In the genomic region with DNA sequence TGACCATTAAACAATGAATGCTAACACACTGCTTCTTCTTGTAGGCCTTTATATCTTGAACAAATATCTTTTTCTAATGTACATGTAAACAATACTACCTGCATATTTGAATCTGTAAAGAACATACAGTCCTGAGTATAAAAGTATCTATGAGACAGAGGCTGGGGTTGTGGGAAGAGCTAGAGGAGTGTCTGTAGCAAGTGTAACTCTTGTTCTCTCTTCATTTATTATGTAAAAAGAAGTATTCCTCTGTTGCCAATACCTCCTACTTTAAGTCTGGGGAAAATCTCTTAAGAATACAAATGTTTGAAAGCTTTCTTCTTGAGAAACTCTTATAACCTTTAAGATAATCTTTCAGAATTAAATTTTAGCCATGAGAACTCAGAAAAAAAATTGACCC, we compare ENCODE assay signal across 12 mouse cellular contexts.
"Had no signal": no experiment of that assay in that cellular context is flagged by ENCODE, and none has a peak within 500 bp of the region (broad histone marks: within the 10 kb centered on the region; RNA-seq: fewer than 3 reads in every experiment).

No protein-coding gene starts in this region.

- DNase-seq: retina, postnatal 1 day; right cerebral cortex, adult 18-20 months; right cerebral cortex, postnatal 14 days; right cerebral cortex, postnatal 25 days; right cerebral cortex, postnatal 4 days; spleen, adult 18-20 months; thymus, adult 18-20 months; thymus, adult 2 months; thymus, postnatal 14 days; thymus, postnatal 25 days; thymus, postnatal 36 days; thymus, postnatal 4 days had no signal
